Mouse (Mus musculus) layer of hippocampus, adult 18-20 months (tissue): ENCODE measurements around the gene Tcf21. TPM values are rescaled to one million over a fixed set of nuclear protein-coding genes. Genes with fewer than 3 reads are reported as not detected.

Source experiments
- DNase-seq, 2 experiments: peaks; one replicate each; pipeline ENCODE4 v3.0.0; 2022; ENCODE audit warnings: low spot score in 2 of 2
- long read RNA-seq: library from polyadenylated mRNA; stranded (forward); transcript quantifications from one replicate; pipeline ENCODE4 v2.0.0, GENCODE M21; 2021
- total RNA-seq, 2 experiments: library from RNA; stranded (reverse); gene quantifications; 2 replicates each; pipeline ENCODE4 v1.2.3; 2021

Gene Tcf21
- not detected for total RNA-seq
- long read RNA-seq, result 0 reads

GRCm38 (mm10) chr10:22819871-22820590 is at the start of gene Tcf21:
Tcf21 (minus strand) TSS chr10:22820174.
- DNase-seq, result no peak

GRCm38 (mm10) chr10:22868386-22868918 is 48.5 kb upstream of the Tcf21 start:
- no peak for DNase-seq

DNA sequence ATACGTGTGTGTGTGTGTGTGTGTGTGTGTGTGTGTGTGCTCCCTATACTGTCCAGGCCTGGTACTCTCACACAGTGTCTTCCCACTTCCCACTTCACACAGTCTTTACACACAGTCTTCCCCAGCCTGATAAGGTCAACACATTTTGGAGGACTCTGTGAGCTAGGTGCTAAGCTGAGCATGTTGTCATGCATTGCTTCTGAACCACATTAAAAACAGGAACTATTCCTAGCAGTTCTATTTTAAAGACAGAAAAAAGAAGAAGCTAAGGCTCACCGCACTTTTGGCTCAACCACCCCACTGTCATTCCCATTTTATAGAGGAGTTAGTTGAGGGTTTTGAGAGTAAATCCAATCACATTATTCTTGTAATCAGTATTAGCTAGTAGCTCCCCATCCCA is 47.2 kb upstream of the Tcf21 start:
- DNase-seq, result no peak

- DNase-seq, result no peak
Measured at GRCm38 (mm10) chr10:22858111-22858510, 38.1 kb upstream of the Tcf21 start.

GRCm38 (mm10) chr10:22854330-22854729 is 34.4 kb upstream of the Tcf21 start:
- no peak for DNase-seq

DNA sequence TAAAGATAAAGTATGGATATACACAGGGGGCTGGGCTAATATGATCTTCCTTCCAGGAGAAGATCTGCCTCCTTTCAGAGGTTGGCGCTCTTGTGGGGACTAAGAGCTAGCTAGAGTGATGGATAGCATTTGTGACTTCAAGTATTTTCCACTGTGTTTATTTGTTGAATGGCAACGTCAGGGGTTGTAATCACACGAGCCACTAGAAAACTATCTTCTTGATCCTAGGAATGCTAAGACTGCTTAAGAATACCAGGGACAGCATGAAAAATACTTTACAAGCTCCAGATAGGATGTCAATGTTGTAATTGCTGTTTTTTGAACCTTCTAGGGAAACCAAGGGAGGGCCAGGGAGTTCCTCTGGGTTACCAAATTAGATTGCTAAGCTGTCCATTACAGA is 25.4 kb upstream of the Tcf21 start:
- DNase-seq, result no peak

DNA sequence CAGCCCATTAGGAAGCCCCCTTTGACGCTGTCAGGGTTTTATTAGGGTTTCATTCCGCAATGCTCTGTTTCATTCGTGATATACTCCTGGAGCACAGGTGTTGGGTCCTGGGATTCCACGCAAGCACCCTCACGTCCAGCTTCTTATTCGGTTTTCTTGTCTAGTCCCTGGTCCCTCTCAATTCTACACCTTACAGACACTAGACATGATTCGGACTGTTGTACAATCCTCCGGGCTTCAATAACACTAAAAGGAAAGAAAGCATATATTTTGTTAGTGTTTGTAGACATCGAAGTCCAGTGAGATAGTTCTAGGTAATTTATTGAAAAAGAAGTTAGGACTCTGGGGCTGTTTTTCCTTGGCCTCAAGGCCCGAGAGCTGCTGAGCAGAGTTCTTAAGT is 24.8 kb upstream of the Tcf21 start:
- DNase-seq, result no peak

- no peak for DNase-seq
Measured at GRCm38 (mm10) chr10:22843440-22844361, 23.7 kb upstream of the Tcf21 start.

DNA sequence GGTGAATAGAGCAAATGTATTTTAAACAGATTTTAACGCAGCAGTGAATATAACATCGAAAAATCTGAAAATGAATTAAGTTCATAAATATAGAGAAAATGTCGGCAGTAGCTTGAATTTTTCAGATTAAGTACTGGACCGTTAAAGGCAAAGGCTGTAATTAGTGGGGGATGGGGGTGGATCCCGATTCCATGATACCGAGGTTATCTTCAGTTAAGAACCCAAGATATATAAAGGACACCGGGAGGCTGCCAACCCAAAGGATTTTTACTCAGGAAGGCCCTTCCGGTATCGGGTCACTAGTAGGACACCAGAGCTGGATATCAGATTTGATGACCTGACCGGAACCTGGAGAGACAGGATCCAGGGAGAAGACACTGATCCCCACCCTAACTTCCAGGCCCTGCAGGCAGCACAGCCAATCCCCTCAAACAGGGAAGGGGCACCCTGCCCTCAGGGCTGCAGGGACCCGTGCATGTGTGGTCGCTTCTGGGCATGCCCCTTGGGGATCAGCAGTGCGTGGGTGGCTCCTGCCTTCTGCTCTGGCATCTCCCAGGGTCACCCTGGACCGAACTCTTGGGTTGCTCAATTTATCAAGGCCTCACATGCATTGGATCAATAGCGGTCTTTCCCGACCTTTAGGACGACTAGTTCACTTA is 22.9 kb upstream of the Tcf21 start:
- no peak for DNase-seq

DNA sequence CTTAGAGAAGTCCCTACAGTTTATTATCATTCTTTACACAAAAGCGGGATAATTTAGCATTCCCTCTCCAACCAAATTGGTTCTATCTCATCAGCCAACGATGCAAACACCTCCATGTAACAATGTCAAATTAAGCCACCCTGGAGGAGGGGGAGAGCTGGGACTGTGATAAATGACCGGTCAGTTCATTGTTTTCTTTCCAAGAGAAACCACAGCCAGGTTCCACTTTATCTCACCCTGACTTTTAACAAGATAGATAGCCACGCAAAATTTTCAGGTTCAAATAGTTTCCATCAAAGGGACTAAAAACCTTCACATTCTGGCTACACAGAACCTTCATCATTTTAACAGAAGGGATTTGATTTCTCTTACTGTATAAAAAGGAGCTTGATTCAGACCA is 22.1 kb upstream of the Tcf21 start:
- DNase-seq, result no peak

DNA sequence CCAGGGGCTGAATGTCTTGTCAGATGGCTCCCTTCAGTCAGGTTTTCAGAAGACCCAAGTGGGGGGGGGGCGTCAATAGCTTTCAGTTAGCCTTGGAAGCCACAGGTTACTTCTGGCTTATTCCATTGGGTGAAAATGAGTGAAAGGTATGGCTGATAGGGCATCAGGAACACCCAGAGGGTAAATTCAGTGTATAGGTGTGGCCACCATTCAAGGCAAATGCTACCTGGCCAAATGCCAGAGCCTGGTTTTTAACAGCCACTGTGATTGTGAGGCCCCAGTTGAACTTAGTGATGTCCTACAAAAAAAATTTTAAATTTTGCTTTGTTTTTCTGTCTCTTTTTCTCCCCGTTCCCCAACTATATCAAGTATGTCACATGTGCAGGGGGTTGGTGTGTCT is 6.3 kb upstream of the Tcf21 start:
- no peak for DNase-seq

DNA sequence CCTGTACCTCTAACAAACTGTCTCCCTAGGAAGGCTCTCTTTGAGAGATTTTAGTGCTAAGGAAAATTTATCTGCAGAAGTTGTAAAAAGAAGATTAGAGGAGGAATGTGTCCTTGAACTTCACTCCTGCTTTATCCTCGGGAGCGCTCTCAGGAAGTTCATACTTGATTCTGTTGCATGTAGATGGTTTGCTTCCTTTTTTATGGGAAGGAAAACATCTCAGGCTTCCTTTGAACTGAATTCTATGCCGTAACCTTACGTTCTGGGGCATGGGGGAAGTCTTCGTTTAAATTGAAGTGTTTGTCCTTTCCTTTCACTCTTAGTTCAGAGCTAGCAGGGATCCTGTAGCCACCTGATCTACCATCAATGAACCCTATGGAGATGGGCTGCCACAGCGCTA is 2.9 kb upstream of the Tcf21 start:
- no peak for DNase-seq

GRCm38 (mm10) chr10:22822486-22822885 is 2.5 kb upstream of the Tcf21 start:
- no peak for DNase-seq

DNA sequence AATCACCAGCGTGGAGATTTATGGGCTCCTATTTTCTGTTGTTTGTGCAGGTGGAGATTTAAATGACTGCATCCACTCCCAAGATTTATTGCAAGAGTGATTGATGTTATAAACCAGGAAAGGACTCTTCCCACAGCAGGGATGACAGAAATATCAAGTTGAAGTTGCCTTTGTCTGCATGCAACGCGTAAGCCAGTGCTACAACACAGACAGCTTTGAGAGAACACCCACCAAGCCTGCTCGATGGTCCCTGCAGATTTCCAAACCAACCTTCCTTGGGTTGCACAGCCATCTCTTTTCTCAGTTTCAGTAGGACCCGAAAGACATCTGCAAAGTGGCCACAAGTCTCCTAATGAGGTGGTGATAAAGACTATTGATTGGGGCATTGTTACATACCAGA is 1.7 kb upstream of the Tcf21 start:
- DNase-seq, result no peak

DNA sequence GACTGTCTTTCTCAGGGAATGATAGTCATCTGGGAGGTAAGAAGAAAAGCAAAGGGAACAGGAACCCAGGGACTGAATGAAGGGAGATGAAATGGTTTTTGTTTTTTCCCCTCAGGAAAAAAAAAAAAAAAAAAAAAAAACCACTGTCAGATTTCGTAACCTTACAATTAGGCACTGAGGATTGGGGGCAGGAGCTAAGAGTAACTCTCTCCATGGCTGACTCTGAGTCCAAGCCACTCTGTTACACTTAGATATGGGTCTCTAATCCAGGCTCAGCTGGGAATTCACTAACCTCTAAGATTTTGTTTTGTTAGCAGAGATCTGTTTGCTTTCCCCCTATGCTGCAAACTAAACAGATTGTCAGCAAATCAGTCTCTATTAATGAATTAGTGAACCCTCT is 1.3 kb upstream of the Tcf21 start:
- DNase-seq, result no peak

DNA sequence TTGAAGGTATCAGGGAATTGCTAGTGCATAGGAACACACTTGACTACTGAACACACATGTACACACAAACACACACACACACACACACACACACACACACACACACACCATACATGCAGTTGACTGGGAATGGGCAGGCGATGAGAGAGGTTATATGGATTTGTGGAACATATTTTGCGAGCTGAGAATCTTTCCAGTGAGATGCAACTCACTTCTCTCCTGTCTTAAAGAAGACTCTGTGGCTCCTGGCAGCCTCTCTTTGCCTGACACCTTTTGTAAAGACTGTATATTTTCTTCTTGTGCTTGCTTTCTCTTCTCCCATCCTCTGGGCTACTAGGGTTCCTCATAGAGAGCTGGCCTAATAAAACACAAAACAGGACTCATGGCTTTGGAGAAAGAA is 867 bp upstream of the Tcf21 start:
- DNase-seq, result no peak

GRCm38 (mm10) chr10:22819239-22819870 is 619 bp downstream of the Tcf21 start:
- DNase-seq, result no peak

DNA sequence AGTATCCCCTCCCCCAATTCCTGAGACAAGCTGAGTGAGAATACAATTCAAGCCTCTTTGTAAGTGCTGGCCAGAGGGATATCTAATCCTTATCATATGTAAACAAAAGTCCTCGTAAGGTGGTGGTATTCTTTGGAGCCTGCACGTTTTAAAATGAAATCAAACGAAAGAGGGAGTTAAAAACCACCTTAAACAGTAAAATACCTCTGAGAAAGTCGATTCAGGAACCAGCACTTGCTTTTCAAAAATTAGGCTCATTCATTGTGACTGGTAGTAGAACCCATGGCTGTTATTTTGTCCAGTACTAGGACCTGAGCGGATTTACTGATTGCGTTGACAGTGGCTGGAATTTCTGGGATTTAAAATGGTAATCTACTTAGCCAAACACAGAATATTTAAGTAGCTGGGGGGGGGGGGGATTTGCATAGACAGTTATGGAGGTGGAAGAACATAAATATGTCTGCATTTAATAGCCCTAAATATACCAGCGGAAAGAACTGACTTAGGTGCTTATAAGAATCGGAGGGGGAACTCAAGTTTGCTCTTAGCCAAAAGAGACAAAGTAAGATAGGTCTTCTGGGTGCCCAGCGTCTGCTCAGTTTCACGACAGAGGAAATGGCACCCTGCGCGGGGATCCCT is 1.3 kb downstream of the Tcf21 start:
- DNase-seq, result no peak

- no peak for DNase-seq
Measured at GRCm38 (mm10) chr10:22817976-22818375, 2.0 kb downstream of the Tcf21 start.

- DNase-seq, result no peak
Measured at GRCm38 (mm10) chr10:22817561-22817960, 2.4 kb downstream of the Tcf21 start.
